Mouse (Mus musculus): Measurements from ENCODE around the gene Shb.

DNA sequence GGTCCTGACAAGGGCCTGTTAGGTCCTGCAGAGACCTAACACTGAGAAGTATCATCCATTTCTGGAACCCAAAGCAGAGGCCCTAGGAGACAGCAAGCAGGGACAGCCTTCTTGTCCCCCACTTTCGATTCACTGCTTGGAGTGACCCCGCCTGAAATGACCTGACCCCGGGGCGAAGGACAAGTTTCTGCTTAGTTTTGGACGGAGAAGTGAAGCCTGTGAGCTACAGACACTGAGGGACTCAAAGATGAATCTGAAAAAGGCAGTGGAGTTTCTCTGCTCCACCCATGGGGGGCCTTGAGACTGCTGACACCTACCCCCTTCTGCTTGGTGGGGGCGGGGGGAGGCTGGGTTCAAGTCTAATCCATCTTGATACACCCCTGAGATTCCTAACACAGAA is 63.8 kb downstream of the Shb start:
- TF ChIP-seq CTCF (IDR thresholded peaks at IDR 0.05; ENCODE audit: control insufficient read depth, insufficient read depth, low read length) (no peak), POLR2A (IDR thresholded peaks at IDR 0.05; ENCODE audit: borderline replicate concordance, control insufficient read depth, low read depth, low read length) (no peak)

Measured in bone marrow, adult 2 months (tissue).